Mouse (Mus musculus): ENCODE data around the gene Mobp. TPM values are rescaled to one million over a fixed set of nuclear protein-coding genes. Genes with fewer than 3 reads are reported as not detected.

The Mobp gene
- polyA plus RNA-seq, 2 experiments = not detected

DNA sequence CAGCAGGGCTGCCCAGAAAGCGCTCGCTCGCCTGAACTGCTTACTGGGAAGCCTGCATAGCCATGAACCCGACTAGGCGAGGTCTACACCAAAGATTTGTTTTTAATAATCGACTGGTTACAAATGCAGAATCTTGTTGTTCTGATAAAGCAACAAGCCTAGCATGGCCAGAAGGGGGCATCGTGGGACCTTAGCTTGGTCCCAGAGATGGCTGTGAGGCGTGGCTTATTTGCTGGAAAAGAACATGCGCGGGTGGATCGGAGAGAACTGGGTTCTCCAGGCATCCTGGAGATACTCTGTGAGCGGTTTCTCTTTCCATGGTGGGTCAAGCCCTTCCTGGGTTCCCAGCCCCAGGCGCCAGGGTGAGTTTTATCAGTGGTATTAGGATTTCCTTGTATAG, 35.0 kb downstream of the Mobp start:
- TF ChIP-seq POLR2A (IDR thresholded peaks at IDR 0.05; ENCODE audit: borderline replicate concordance, extremely low read depth, insufficient read depth, insufficient read length) = no peak

DNA sequence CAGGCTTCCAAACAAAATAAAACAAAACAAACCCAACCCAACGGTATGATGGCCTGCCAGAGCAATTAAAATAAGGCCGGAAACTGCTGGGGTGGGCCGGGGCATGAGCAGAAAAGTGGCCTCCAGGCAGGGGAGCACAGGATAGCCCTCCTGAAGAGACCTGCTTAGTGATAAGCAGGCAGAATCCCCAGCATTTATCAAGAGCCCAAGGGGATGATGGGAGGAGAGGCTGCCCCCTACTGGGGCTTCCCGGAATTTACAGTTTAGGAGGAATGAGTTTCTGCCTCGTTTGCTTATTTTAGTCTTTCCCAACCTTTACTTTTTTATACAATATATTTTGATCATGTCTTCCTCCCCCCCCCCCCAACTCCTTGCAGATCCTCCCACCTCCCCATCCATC, 37.3 kb downstream of the Mobp start:
- H3K4me2 ChIP-seq (replicated peaks; ENCODE audit: low read depth, low read length, severe bottlenecking) = no peak overlapping the region
- 79% methylated on average over 5 of the region's 5 CpGs for WGBS
- H3K9me3 ChIP-seq (ENCODE audit: control insufficient read depth, low read length) = no peaks in the 10 kb centered on the region
- no peak for TF ChIP-seq POLR2A (IDR thresholded peaks at IDR 0.05; ENCODE audit: borderline replicate concordance, extremely low read depth, insufficient read depth, insufficient read length)
- no peaks in the 10 kb centered on the region for H3K27me3 ChIP-seq (ENCODE audit: control insufficient read depth, insufficient read depth, low read length)
- no peak for ATAC-seq (ENCODE audit: low FRiP score, low read depth)
- H3K9ac ChIP-seq (ENCODE audit: low read depth, low read length, severe bottlenecking) = no peak overlapping the region
- H3K27ac ChIP-seq (replicated peaks; ENCODE audit: low read depth, low read length) = no peak overlapping the region
- DNase-seq (ENCODE audit: low spot score) = no peak
- no peaks in the 10 kb centered on the region for H3K4me1 ChIP-seq (ENCODE audit: control insufficient read depth, insufficient read depth, low read length)
- no peak overlapping the region for H3K4me3 ChIP-seq (replicated peaks; ENCODE audit: low read length)
- H3K36me3 ChIP-seq (ENCODE audit: control insufficient read depth, insufficient read depth, low read length) = no peaks in the 10 kb centered on the region

More for the DNA sequence above, 35.0 kb downstream of the Mobp start:
- ATAC-seq (ENCODE audit: low FRiP score, low read depth) = no peak
- no peak overlapping the region for H3K4me3 ChIP-seq (replicated peaks; ENCODE audit: low read length)
- no peaks in the 10 kb centered on the region for H3K4me1 ChIP-seq (ENCODE audit: control insufficient read depth, insufficient read depth, low read length)
- no peak overlapping the region for H3K4me2 ChIP-seq (replicated peaks; ENCODE audit: low read depth, low read length, severe bottlenecking)
- no peak overlapping the region for H3K27ac ChIP-seq (replicated peaks; ENCODE audit: low read depth, low read length)
- H3K27me3 ChIP-seq (ENCODE audit: control insufficient read depth, insufficient read depth, low read length) = no peaks in the 10 kb centered on the region
- WGBS = 31% methylated on average over 13 of the region's 13 CpGs
- H3K36me3 ChIP-seq (ENCODE audit: control insufficient read depth, insufficient read depth, low read length) = no peaks in the 10 kb centered on the region
- H3K9ac ChIP-seq (ENCODE audit: low read depth, low read length, severe bottlenecking) = no peak overlapping the region
- H3K9me3 ChIP-seq (ENCODE audit: control insufficient read depth, low read length) = no peaks in the 10 kb centered on the region
- peak; percentile 65 for DNase-seq (ENCODE audit: low spot score)

DNA sequence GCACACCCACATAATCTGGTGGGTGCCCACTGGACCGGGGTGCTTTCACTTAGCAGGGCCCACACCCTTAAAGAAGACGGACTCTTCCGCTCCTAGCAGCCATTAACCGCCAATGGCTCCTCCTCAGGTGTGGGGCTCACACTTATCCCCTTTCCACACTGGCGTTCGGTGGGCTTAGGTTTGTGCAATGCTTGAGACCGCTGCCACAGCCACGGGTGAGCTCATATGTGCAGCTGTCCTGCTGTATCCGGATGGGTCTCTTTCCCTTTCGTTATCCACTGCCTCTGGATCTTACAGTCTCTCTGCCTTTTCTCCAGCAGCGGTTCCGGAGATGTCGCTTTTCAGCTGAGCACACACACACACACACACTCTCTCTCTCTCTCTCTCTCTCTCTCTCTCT, 41.4 kb downstream of the Mobp start:
- H3K9me3 ChIP-seq (ENCODE audit: control insufficient read depth, low read length) = no peaks in the 10 kb centered on the region
- peak overlapping the region; percentile 41 for H3K9ac ChIP-seq (ENCODE audit: low read depth, low read length, severe bottlenecking)
- TF ChIP-seq POLR2A (IDR thresholded peaks at IDR 0.05; ENCODE audit: borderline replicate concordance, extremely low read depth, insufficient read depth, insufficient read length) = no peak
- no peaks in the 10 kb centered on the region for H3K4me1 ChIP-seq (ENCODE audit: control insufficient read depth, insufficient read depth, low read length)
- H3K27me3 ChIP-seq (ENCODE audit: control insufficient read depth, insufficient read depth, low read length) = no peaks in the 10 kb centered on the region
- peak overlapping the region; percentile 34 for H3K4me3 ChIP-seq (replicated peaks; ENCODE audit: low read length)
- DNase-seq (ENCODE audit: low spot score) (no peak), ATAC-seq (ENCODE audit: low FRiP score, low read depth) (no peak)
- peak overlapping the region; percentile 53 for H3K4me2 ChIP-seq (replicated peaks; ENCODE audit: low read depth, low read length, severe bottlenecking)
- 53% methylated on average over 13 of the region's 13 CpGs for WGBS
- no peaks in the 10 kb centered on the region for H3K36me3 ChIP-seq (ENCODE audit: control insufficient read depth, insufficient read depth, low read length)
- H3K27ac ChIP-seq (replicated peaks; ENCODE audit: low read depth, low read length) = no peak overlapping the region

DNA sequence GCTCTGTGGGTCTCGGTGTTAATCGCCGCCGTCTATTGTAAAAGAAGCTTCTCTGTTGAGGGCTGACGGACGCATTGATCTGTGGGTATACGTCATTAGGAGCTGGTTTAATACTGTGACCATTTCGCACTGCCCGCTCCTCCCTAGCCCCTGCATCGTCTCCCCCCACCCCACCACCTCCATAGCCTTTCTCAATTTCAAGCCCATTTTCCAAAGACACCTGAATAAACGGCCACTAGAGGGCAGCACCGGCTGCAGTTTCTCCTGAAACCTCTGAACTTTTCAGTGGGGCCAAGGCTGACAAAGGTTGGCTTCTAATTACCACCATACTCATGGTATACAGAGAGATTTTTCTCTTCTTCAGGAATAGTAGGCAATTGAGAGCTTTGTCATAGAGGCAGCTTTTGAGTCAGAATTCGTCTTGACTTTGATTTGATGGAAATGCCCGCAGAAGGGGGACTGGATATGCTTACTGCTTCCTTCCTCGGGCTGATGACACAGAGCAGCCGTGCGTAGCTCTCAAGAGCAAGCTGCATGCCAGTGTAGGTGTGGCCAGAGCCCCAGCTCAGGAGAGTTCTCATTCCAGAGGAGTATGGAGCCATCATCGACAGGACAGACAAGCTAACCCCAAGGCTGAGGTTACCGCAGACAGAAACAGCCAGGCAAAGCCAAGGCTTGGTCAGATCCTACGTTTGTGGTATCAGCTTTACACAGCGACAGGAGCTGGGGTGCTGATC, 42.0 kb downstream of the Mobp start:
- H3K4me3 ChIP-seq (replicated peaks; ENCODE audit: low read length) = peak overlapping the region; percentile 34
- peak overlapping the region; percentile 41 for H3K9ac ChIP-seq (ENCODE audit: low read depth, low read length, severe bottlenecking)
- DNase-seq (ENCODE audit: low spot score) (peak; percentile 91), ATAC-seq (ENCODE audit: low FRiP score, low read depth) (peak; percentile 78)
- TF ChIP-seq POLR2A (IDR thresholded peaks at IDR 0.05; ENCODE audit: borderline replicate concordance, extremely low read depth, insufficient read depth, insufficient read length) = no peak
- H3K27ac ChIP-seq (replicated peaks; ENCODE audit: low read depth, low read length) = no peak overlapping the region
- WGBS = 33% methylated on average over 21 of the region's 21 CpGs
- no peaks in the 10 kb centered on the region for H3K9me3 ChIP-seq (ENCODE audit: control insufficient read depth, low read length)
- H3K27me3 ChIP-seq (ENCODE audit: control insufficient read depth, insufficient read depth, low read length) = no peaks in the 10 kb centered on the region
- no peaks in the 10 kb centered on the region for H3K36me3 ChIP-seq (ENCODE audit: control insufficient read depth, insufficient read depth, low read length)
- H3K4me2 ChIP-seq (replicated peaks; ENCODE audit: low read depth, low read length, severe bottlenecking) = peak overlapping the region; percentile 53
- no peaks in the 10 kb centered on the region for H3K4me1 ChIP-seq (ENCODE audit: control insufficient read depth, insufficient read depth, low read length)

DNA sequence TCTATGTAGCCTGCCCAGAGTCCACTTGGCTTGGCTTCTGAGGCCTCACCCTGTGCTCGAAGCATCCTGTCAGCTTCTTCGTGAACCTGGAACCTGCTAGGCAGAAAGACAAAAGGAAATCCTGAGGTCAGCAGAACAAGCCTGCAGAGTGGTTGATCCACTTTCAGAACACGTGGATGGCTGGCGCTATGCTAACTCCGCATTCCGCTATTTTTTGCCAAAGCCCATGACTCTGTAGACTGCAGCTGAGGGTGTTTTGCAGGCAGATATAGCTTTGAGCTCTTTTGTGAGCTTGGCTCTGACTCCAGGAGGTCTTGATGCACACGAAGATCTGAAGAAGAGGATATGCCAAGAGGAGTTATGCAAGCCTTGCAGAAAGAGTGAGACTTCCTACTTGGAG, 43.2 kb downstream of the Mobp start:
- DNase-seq (ENCODE audit: low spot score) (no peak), ATAC-seq (ENCODE audit: low FRiP score, low read depth) (no peak)
- Histone ChIP-seq H3K27me3 (ENCODE audit: control insufficient read depth, insufficient read depth, low read length) (no peaks in the 10 kb centered on the region), H3K27ac (replicated peaks; ENCODE audit: low read depth, low read length) (no peak overlapping the region), H3K4me3 (replicated peaks; ENCODE audit: low read length) (no peak overlapping the region), H3K9ac (ENCODE audit: low read depth, low read length, severe bottlenecking) (no peak overlapping the region), H3K36me3 (ENCODE audit: control insufficient read depth, insufficient read depth, low read length) (no peaks in the 10 kb centered on the region), H3K4me2 (replicated peaks; ENCODE audit: low read depth, low read length, severe bottlenecking) (no peak overlapping the region), H3K4me1 (ENCODE audit: control insufficient read depth, insufficient read depth, low read length) (no peaks in the 10 kb centered on the region), H3K9me3 (ENCODE audit: control insufficient read depth, low read length) (no peaks in the 10 kb centered on the region)
- WGBS = 86% methylated on average over 7 of the region's 7 CpGs
- TF ChIP-seq POLR2A (IDR thresholded peaks at IDR 0.05; ENCODE audit: borderline replicate concordance, extremely low read depth, insufficient read depth, insufficient read length) = no peak
